Mouse (Mus musculus): ENCODE measurements around the gene Surf6.
A peak's percentile ranks its signal among the peaks of the same experiment; 100 is the strongest.
"Not testable (repeated sequence)": the region's sequence is repeated elsewhere in the genome, so short reads cannot be mapped to it uniquely, and the experiment has no call there.

Surf6 gene

GRCm38 (mm10) chr2:26912253-26912770 lies 9.6 kb upstream of the Surf6 start:
- peak; percentile 78 for DNase-seq

DNA sequence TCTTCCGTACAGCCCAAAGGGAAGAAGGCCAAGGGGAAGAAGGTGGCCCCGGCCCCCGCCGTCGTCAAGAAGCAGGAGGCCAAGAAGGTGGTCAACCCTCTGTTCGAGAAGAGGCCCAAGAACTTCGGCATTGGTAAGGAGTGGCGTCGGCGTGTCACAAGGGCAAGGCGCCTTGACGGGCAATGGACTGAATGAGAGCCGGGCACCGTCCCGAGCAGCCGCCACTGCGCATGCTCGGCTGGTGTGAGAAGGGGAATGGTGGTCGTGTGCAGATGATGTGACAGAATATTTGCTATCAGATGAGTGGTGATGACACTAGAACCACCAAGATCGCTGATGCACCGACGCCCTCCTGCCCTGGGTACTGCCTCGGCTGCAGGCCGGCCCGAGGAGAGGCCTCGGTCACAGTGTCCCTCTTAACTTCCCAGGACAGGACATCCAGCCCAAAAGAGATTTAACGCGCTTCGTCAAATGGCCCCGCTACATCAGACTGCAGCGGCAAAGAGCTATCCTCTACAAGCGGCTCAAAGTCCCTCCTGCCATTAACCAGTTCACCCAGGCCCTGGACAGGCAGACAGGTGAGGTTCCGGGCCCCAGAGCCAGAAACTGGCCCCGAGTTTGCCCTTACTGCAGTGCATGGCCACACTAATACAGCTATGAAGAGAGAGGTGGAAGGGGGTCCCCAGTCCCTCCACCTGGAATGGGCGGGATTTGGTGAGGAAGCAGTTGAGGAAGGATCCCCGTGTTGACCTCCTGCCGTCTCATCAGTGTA lies 8.5 kb upstream of the Surf6 start:
- peak; percentile 94 for DNase-seq

DNA sequence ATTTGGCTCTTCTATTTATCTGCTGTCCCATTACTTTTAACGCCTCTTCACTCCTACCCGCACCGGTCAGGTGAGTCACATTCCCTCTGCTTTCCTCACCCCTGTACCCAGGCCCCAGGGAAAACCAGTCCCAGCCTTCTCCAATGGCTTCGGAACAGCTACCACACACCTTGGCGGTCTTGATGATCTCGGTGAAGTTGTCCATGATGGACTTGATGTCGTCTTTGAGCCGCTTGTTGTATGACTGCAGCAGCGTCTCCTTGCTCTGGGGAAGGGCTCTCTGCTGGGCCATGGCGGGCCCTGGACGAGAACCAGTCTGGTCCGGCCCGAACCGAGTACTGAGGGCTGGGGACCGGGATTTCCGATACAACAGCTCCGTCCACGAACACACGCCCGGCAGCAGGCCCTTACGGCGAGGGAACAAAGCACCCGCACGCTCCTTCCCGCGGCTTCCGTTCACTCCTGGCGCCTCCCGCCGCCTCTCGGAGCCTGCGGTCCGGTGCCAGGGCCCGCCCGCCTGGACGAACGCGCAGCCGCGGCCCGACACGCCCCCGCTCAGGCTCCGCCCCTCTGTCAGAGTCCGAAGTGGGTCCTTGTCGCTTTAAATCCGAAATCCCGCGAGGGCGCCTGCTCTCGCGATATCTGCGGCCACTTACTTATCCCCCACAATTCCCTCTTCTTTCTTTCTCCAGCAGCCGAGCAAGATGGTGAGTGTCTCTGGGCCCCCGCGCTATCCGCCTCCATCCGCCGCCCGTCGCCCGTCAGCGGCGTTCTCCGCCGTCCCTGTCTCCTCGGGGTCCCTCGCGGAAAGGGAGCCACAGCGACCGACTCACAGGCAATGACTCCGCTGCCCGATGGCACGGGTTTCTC lies 7.7 kb upstream of the Surf6 start, which contains the start of the genes Med22 and Rpl7a:
Gene Med22, minus strand, starts transcription at position 554 of the 870 bp plus-strand sequence.
Gene Rpl7a, plus strand, starts transcription at position 641 of the 870 bp plus-strand sequence.
- DNase-seq = peak; percentile 100

GRCm38 (mm10) chr2:26909387-26909784 lies 6.7 kb upstream of the Surf6 start:
- DNase-seq = no peak

DNA sequence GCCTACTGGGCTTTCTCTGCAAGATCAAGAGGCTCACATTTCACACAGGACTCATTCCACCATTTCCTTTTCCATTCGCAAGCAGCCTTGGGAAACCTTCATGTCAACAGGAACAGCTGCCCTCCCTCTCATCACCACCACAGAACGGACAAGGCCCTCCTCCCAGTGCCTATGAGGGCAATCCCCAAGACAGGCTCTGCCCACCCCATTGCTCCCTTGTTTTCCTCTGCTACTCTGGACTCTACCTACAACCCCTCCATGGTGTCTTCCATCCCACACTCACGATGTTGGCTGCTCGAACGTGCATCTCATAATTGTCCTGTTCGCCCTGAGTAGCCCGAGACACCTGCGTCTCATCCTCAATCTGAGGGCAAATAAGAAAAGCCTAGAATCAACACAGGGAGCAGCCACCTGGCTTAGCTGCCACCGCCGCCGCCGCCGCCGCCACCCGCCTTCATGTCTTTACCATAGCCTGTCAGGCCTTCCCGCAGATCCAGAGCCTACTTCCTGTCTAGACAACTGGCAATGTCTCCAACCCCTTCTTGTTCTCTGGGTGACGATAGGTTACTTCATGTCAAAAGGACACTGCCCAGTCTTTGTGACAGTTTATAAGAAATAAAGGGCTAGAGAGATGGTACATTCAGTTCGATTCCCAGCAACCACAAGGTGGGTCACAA lies 6.2 kb upstream of the Surf6 start:
- peak; percentile 90 for DNase-seq

DNA sequence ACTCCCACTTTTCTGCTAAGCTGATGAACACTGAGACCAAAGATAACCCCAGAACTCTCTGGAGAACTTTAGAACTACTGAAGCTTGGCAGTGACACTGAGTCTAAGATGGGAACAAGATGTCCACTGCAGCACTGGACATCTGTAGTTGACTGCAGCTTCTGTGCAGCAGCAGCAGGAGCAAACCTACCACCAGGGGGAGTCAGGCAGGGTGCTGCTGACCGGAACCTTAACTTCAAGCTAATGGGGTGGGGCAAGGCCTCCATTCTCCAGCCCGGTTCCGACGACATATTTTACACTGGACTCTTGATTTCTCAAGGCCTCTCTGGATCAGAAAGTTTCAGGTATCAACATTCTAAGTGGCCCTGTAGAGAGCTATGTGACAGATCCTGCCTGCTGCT lies 4.4 kb upstream of the Surf6 start:
- peak; percentile 92 for DNase-seq

- DNase-seq = peak; percentile 80
Observed at GRCm38 (mm10) chr2:26906431-26906830, 3.8 kb upstream of the Surf6 start.

DNA sequence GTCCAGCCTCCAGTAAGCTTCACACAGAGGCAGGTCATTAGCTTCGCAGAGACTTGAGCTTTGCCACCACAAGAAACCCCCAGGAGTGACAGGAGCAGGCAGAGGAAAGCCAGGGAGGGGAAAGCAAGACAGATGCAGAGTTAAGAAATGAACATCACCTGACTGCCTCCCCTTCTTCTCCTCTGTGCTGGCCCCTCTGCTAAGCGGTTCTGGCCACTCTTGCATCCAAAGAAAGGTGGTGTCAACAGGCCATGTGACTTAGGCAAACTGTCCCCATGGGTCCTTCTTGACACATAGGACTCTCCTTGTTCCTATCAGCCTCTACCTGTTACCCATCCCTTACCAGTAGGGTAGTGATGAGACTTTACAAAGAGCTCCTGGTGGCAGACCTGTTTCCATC lies 3.3 kb upstream of the Surf6 start:
- DNase-seq = peak; percentile 85

DNA sequence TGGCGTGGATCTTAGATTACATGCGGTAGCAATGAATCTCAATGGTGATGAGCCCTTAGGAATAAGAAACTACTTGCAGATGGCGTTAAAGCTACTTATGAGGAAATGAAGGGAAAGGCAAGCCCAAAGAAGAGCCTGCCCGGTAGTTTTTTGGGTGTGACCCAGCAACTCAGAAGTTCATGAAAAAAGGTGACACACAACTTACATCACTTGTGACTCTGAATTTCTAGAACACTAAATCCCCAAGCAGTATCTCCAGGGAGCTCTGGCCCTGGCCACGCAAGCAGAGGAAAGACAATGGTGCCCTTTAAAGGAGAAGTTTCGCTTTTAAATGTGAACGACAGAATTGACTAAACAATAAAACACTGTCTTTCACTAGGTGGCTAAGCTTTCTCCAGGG lies 632 bp upstream of the Surf6 start:
- DNase-seq = no peak

DNA sequence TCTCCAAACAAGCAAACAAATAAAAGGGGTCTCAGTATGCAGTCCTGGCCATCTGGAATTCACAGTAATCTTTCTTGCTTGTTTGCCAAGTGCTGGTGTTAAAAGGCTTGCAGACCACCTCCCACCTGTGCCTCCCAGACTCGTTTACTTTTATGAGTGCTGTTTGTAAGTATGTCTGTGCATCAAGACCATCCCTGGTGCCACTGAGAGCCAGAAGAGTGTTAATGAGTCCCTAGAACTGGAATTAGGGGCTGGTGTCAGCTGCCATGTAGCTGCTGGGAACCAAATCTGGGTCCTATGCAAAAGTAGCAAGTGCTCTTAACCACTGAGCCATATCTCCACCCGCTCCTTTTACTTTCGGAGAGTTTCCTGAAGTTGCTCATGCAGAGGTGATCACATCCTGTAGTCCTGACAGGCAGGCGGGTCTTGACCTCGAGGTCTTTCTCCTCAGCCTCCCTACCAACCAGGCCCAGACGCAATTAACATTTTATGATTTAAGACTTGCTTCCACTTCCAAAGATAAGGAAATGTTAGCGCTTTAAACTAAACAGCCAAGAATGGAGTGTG lies 762 bp downstream of the Surf6 start:
- peak; percentile 85 for DNase-seq

DNA sequence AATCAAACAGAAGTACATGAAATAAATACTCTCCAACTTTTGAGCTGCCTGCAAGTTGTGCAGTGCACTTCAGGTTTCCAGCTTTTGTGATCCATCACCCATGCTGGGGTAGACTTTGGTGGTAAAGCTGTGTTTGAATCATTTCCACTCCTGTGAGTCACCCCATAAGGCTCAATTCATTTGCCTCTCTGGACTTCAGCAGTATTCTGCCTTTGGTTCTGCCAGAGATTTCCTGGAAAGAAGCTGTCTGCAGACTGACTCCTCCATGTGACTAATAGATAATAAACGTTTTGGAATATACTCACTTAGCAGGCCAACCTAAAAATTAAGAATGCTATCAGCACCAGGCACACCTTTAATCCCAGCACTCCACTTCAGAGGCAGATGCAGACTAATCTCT lies 1.9 kb downstream of the Surf6 start:
- DNase-seq = peak; percentile 55

GRCm38 (mm10) chr2:26895898-26896297 lies 6.8 kb downstream of the Surf6 start:
- DNase-seq = peak; percentile 75

GRCm38 (mm10) chr2:26886170-26886569 lies 16.5 kb downstream of the Surf6 start:
- not testable (repeated sequence) for DNase-seq

DNA sequence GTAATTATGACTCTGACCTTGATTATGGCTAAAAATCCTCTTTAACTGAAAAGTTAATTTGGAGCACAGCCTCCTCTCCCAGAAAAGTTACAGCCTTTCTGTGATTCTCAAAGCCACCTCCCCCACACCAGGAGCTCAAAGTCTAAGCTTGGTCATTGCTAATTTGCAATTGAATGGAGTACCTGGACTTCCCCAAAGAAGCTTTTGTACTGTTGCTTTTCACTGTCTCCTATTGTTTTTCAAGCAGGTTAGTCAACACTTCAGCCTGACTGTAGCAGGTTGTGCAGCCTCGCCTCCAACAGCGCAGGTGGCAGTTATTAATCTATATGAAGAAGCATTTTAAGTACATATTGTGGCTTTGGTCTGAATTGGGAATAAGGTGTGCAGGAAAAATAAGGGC lies 17.1 kb downstream of the Surf6 start:
- peak; percentile 58 for DNase-seq

GRCm38 (mm10) chr2:26878571-26878970 lies 24.1 kb downstream of the Surf6 start:
- no peak for DNase-seq

GRCm38 (mm10) chr2:26870666-26871065 lies 32.0 kb downstream of the Surf6 start:
- DNase-seq = peak; percentile 80

DNA sequence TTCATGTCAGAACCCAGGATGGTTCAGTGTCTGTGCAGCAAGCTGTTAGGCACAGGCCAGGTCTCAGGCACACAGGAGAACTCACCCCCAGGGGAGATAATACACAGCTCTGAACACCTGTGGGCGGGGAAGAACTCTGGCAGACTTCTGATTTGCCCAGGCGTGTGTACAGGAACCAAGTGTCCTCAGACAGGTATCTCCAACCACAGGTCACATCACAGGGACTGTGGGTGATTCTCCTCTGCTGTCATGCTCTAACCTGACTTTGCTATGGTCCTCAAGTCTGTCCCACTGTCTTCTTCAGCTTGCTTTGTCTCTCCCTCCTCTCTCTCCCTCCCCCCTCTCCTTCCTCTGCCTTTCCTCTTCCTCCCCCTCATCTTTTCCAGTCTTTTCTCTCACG lies 37.8 kb downstream of the Surf6 start, which contains the start of gene Abo:
Gene Abo, minus strand, starts transcription at position 101 of the 400 bp plus-strand sequence.
- DNase-seq = peak; percentile 74

DNA sequence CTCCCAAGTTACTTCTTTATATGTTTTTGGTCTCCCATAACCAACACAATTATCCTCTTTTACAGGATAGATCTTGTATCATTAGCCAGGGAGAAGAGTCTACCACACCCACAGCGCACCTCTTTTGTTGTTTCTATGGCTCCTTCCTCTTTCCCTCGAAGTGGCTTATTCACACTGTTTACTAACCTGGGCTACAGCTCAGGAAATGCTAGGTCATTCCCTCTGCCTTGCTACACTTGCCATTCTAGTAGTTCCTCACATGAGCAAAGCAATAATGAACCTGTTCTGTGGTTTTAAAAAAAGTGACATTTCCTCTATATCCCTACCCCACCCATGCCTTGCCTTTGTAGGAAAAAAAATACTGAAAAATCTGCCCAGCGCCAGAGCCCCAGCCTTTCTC lies 39.8 kb downstream of the Surf6 start:
- DNase-seq = peak; percentile 12

DNA sequence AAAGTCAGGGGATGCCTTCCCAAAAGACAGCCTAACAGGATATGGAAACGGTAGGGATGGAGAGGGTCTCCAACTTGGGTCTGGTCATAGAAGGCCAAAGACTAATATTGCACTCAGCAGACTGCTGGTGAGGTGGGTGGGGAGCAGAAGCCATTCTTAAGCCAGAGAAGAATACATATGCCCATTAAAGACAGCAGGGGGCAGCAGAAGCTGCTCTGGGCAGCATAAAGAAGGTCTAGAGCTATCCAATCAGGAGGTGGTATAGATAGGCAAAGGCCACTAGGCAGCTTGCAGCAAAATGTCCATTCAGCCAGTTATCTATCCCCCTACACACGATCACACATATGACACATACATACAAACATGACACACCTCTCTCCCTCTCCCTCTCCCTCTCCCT lies 55.0 kb downstream of the Surf6 start:
- DNase-seq = no peak

Data from heart, adult 11 months (tissue).